Mouse (Mus musculus): ENCODE data around the gene Lman1l. TPM values are rescaled to one million over a fixed set of nuclear protein-coding genes. Genes with fewer than 3 reads are reported as not detected.

The Lman1l gene
- polyA plus RNA-seq, 1 experiment from 2014 or later: not detected

- Histone ChIP-seq H3K27ac (replicated peaks) (no peak overlapping the region), H3K4me2 (replicated peaks; ENCODE audit: low read depth) (no peak overlapping the region), H3K9me3 (ENCODE audit: control insufficient read depth, low read length) (no peaks in the 10 kb centered on the region), H3K4me3 (ENCODE audit: low read depth, low read length) (no peak overlapping the region), H3K4me1 (replicated peaks; ENCODE audit: control insufficient read depth, insufficient read depth) (no peaks in the 10 kb centered on the region), H3K27me3 (ENCODE audit: control insufficient read depth, insufficient read depth, low read length) (no peaks in the 10 kb centered on the region), H3K36me3 (ENCODE audit: control insufficient read depth, insufficient read depth, low read length) (peaks cover 31% of the 10 kb centered on the region), H3K9ac (ENCODE audit: low read length) (no peak overlapping the region)
- DNase-seq (ENCODE audit: low spot score) (no peak), ATAC-seq (ENCODE audit: low FRiP score, low TSS enrichment) (peak; percentile 21; the same call in 1 of the 2 replicates)
- TF ChIP-seq EP300 (optimal IDR thresholded peaks at IDR 0.05): no peak
- TF ChIP-seq CTCF (IDR thresholded peaks at IDR 0.05; ENCODE audit: low read depth): no peak
- 80% methylated on average over 6 of the region's 6 CpGs for WGBS
Measured at GRCm38 (mm10) chr9:57577144-57577849, 43.3 kb downstream of the Lman1l start.

- 60% methylated on average over 3 of the region's 3 CpGs for WGBS
- TF ChIP-seq CTCF (IDR thresholded peaks at IDR 0.05; ENCODE audit: low read depth) (no peak), EP300 (optimal IDR thresholded peaks at IDR 0.05) (no peak)
- no peak for DNase-seq (ENCODE audit: low spot score)
- Histone ChIP-seq H3K36me3 (ENCODE audit: control insufficient read depth, insufficient read depth, low read length) (peaks cover 22% of the 10 kb centered on the region), H3K27me3 (ENCODE audit: control insufficient read depth, insufficient read depth, low read length) (no peaks in the 10 kb centered on the region), H3K9me3 (ENCODE audit: control insufficient read depth, low read length) (no peaks in the 10 kb centered on the region), H3K9ac (ENCODE audit: low read length) (no peak overlapping the region), H3K4me2 (replicated peaks; ENCODE audit: low read depth) (no peak overlapping the region), H3K27ac (replicated peaks) (no peak overlapping the region), H3K4me3 (ENCODE audit: low read depth, low read length) (no peak overlapping the region), H3K4me1 (replicated peaks; ENCODE audit: control insufficient read depth, insufficient read depth) (no peaks in the 10 kb centered on the region)
- ATAC-seq (ENCODE audit: low FRiP score, low TSS enrichment): no peak
Measured at GRCm38 (mm10) chr9:57575577-57575976, 45.0 kb downstream of the Lman1l start.

GRCm38 (mm10) chr9:57574397-57574796 is 46.2 kb downstream of the Lman1l start:
- TF ChIP-seq CTCF (IDR thresholded peaks at IDR 0.05; ENCODE audit: low read depth) (no peak), EP300 (optimal IDR thresholded peaks at IDR 0.05) (no peak)
- Histone ChIP-seq H3K4me2 (replicated peaks; ENCODE audit: low read depth) (no peak overlapping the region), H3K27me3 (ENCODE audit: control insufficient read depth, insufficient read depth, low read length) (no peaks in the 10 kb centered on the region), H3K27ac (replicated peaks) (no peak overlapping the region), H3K4me3 (ENCODE audit: low read depth, low read length) (no peak overlapping the region), H3K4me1 (replicated peaks; ENCODE audit: control insufficient read depth, insufficient read depth) (no peaks in the 10 kb centered on the region), H3K36me3 (ENCODE audit: control insufficient read depth, insufficient read depth, low read length) (peaks cover 14% of the 10 kb centered on the region), H3K9ac (ENCODE audit: low read length) (no peak overlapping the region), H3K9me3 (ENCODE audit: control insufficient read depth, low read length) (no peaks in the 10 kb centered on the region)
- DNase-seq (ENCODE audit: low spot score) (no peak), ATAC-seq (ENCODE audit: low FRiP score, low TSS enrichment) (no peak)

GRCm38 (mm10) chr9:57568500-57568899 is 52.1 kb downstream of the Lman1l start:
- H3K4me3 ChIP-seq (ENCODE audit: low read depth, low read length): no peak overlapping the region
- ATAC-seq (ENCODE audit: low FRiP score, low TSS enrichment): no peak
- 89% methylated on average over 6 of the region's 6 CpGs for WGBS
- TF ChIP-seq CTCF (IDR thresholded peaks at IDR 0.05; ENCODE audit: low read depth) (no peak), EP300 (optimal IDR thresholded peaks at IDR 0.05) (no peak)
- peaks cover 7% of the 10 kb centered on the region for H3K36me3 ChIP-seq (ENCODE audit: control insufficient read depth, insufficient read depth, low read length)
- no peaks in the 10 kb centered on the region for H3K9me3 ChIP-seq (ENCODE audit: control insufficient read depth, low read length)
- no peaks in the 10 kb centered on the region for H3K27me3 ChIP-seq (ENCODE audit: control insufficient read depth, insufficient read depth, low read length)
- no peak overlapping the region for H3K4me2 ChIP-seq (replicated peaks; ENCODE audit: low read depth)
- no peak overlapping the region for H3K9ac ChIP-seq (ENCODE audit: low read length)
- H3K27ac ChIP-seq (replicated peaks): peak overlapping the region; percentile 18; the same call in 1 of the 2 replicates
- peaks cover 2% of the 10 kb centered on the region for H3K4me1 ChIP-seq (replicated peaks; ENCODE audit: control insufficient read depth, insufficient read depth)
- no peak for DNase-seq (ENCODE audit: low spot score)

- Histone ChIP-seq H3K4me1 (replicated peaks; ENCODE audit: control insufficient read depth, insufficient read depth) (peaks cover 10% of the 10 kb centered on the region), H3K27me3 (ENCODE audit: control insufficient read depth, insufficient read depth, low read length) (no peaks in the 10 kb centered on the region), H3K4me3 (ENCODE audit: low read depth, low read length) (no peak overlapping the region), H3K9ac (ENCODE audit: low read length) (no peak overlapping the region), H3K9me3 (ENCODE audit: control insufficient read depth, low read length) (no peaks in the 10 kb centered on the region), H3K27ac (replicated peaks) (no peak overlapping the region), H3K4me2 (replicated peaks; ENCODE audit: low read depth) (no peak overlapping the region), H3K36me3 (ENCODE audit: control insufficient read depth, insufficient read depth, low read length) (peaks cover 7% of the 10 kb centered on the region)
- DNase-seq (ENCODE audit: low spot score): peak; percentile 48
- ATAC-seq (ENCODE audit: low FRiP score, low TSS enrichment): peak; percentile 14; the same call in 1 of the 2 replicates
- WGBS: 53% methylated on average over 8 of the region's 8 CpGs
- TF ChIP-seq CTCF (IDR thresholded peaks at IDR 0.05; ENCODE audit: low read depth) (peak; percentile 68), EP300 (optimal IDR thresholded peaks at IDR 0.05) (no peak)
Measured at GRCm38 (mm10) chr9:57566846-57567245, 53.7 kb downstream of the Lman1l start.

GRCm38 (mm10) chr9:57565741-57566221 is 54.8 kb downstream of the Lman1l start:
- Histone ChIP-seq H3K4me2 (replicated peaks; ENCODE audit: low read depth) (no peak overlapping the region), H3K9me3 (ENCODE audit: control insufficient read depth, low read length) (no peaks in the 10 kb centered on the region), H3K27ac (replicated peaks) (peak overlapping the region; percentile 73), H3K9ac (ENCODE audit: low read length) (0 out of 2 replicates have a peak overlapping the region, but pooled peaks have one; percentile 8), H3K4me1 (replicated peaks; ENCODE audit: control insufficient read depth, insufficient read depth) (peaks cover 14% of the 10 kb centered on the region), H3K27me3 (ENCODE audit: control insufficient read depth, insufficient read depth, low read length) (no peaks in the 10 kb centered on the region), H3K4me3 (ENCODE audit: low read depth, low read length) (no peak overlapping the region), H3K36me3 (ENCODE audit: control insufficient read depth, insufficient read depth, low read length) (peaks cover 7% of the 10 kb centered on the region)
- ATAC-seq (ENCODE audit: low FRiP score, low TSS enrichment): no peak
- no peak for DNase-seq (ENCODE audit: low spot score)
- WGBS: 20% methylated on average over 10 of the region's 10 CpGs
- no peak for TF ChIP-seq CTCF (IDR thresholded peaks at IDR 0.05; ENCODE audit: low read depth)
- no peak for TF ChIP-seq EP300 (optimal IDR thresholded peaks at IDR 0.05)
